8 mouse cellular contexts compared by ENCODE assay signal in genomic region chr7:133115886-133116285, GRCm38 (mm10). TPM values are rescaled to one million over a fixed set of nuclear protein-coding genes. Genes with fewer than 3 reads are reported as not detected.
A peak's percentile ranks its signal among the peaks of the same experiment; 100 is the strongest.
DNase-seq lines count a peak whose midpoint lies in the region; ATAC-seq lines count a peak whose summit lies in the region.

No protein-coding gene starts in this region.

- H3K4me1 ChIP-seq in embryonic facial prominence, embryonic 10.5 days, result peaks cover 98% of the 10 kb centered on the region
- H3K4me1 ChIP-seq in hindbrain, embryonic 16.5 days (ENCODE audit: control insufficient read depth, insufficient read depth, low read depth, low read length), result peaks cover 51% of the 10 kb centered on the region
- H3K4me1 ChIP-seq in liver, embryonic 13.5 days (replicated peaks), result peaks cover 74% of the 10 kb centered on the region
- H3K4me1 ChIP-seq in neural tube, embryonic 12.5 days, result peaks cover 92% of the 10 kb centered on the region

- H3K27me3 ChIP-seq in embryonic facial prominence, embryonic 10.5 days (replicated peaks; ENCODE audit: low read depth, poor library complexity, severe bottlenecking), result no peaks in the 10 kb centered on the region
- no peaks in the 10 kb centered on the region for H3K27me3 ChIP-seq in hindbrain, embryonic 16.5 days (replicated peaks; ENCODE audit: control insufficient read depth, insufficient read depth, low read length)
- peaks cover 8% of the 10 kb centered on the region; the same call in 1 of the 2 replicates for H3K27me3 ChIP-seq in liver, embryonic 13.5 days
- H3K27me3 ChIP-seq in neural tube, embryonic 12.5 days (replicated peaks), result no peaks in the 10 kb centered on the region

- 12% methylated on average over 15 of the region's 15 CpGs for WGBS in embryonic facial prominence, embryonic 10.5 days
- 16% methylated on average over 15 of the region's 15 CpGs for WGBS in hindbrain, embryonic 16.5 days
- WGBS in liver, embryonic 13.5 days (ENCODE audit: insufficient replicate concordance), result 9% methylated on average over 15 of the region's 15 CpGs
- 9% methylated on average over 15 of the region's 15 CpGs for WGBS in neural tube, embryonic 12.5 days

- no peak overlapping the region for H3K9ac ChIP-seq in hindbrain, embryonic 16.5 days (ENCODE audit: low read depth, low read length)
- H3K9ac ChIP-seq in liver, embryonic 13.5 days, result peak overlapping the region; percentile 67
- no peak overlapping the region for H3K9ac ChIP-seq in neural tube, embryonic 12.5 days

- peak overlapping the region; percentile 55 for H3K27ac ChIP-seq in embryonic facial prominence, embryonic 10.5 days (replicated peaks)
- H3K27ac ChIP-seq in hindbrain, embryonic 16.5 days (ENCODE audit: low read depth, low read length), result peak overlapping the region; percentile 17; the same call in 1 of the 2 replicates
- H3K27ac ChIP-seq in liver, embryonic 13.5 days, result peak overlapping the region; percentile 39
- no peak overlapping the region for H3K27ac ChIP-seq in neural tube, embryonic 12.5 days

- no peaks in the 10 kb centered on the region for H3K9me3 ChIP-seq in embryonic facial prominence, embryonic 10.5 days
- H3K9me3 ChIP-seq in hindbrain, embryonic 16.5 days (ENCODE audit: control insufficient read depth, low read length), result no peaks in the 10 kb centered on the region
- no peaks in the 10 kb centered on the region for H3K9me3 ChIP-seq in liver, embryonic 13.5 days (replicated peaks)
- no peaks in the 10 kb centered on the region for H3K9me3 ChIP-seq in neural tube, embryonic 12.5 days

- peak overlapping the region; percentile 38 for H3K4me2 ChIP-seq in hindbrain, embryonic 16.5 days (ENCODE audit: low read length)
- peak overlapping the region; percentile 77 for H3K4me2 ChIP-seq in liver, embryonic 13.5 days
- peak overlapping the region; percentile 48 for H3K4me2 ChIP-seq in neural tube, embryonic 12.5 days (replicated peaks)

- ATAC-seq in hindbrain, embryonic 16.5 days, result no peak
- ATAC-seq in liver, embryonic 13.5 days (ENCODE audit: low read depth), result no peak
- ATAC-seq in neural tube, embryonic 12.5 days (ENCODE audit: low FRiP score, low read depth), result no peak
- no peak for ATAC-seq in monocyte, adult 5-6 weeks (replicated peaks; ENCODE audit: insufficient number of reproducible peaks, low FRiP score, low TSS enrichment, poor library complexity, severe bottlenecking)

- H3K36me3 ChIP-seq in embryonic facial prominence, embryonic 10.5 days (replicated peaks), result peaks cover 14% of the 10 kb centered on the region; the same call in 1 of the 2 replicates
- H3K36me3 ChIP-seq in hindbrain, embryonic 16.5 days (ENCODE audit: control insufficient read depth, insufficient read depth, low read length), result no peaks in the 10 kb centered on the region
- no peaks in the 10 kb centered on the region for H3K36me3 ChIP-seq in liver, embryonic 13.5 days
- no peaks in the 10 kb centered on the region for H3K36me3 ChIP-seq in neural tube, embryonic 12.5 days

- H3K4me3 ChIP-seq in embryonic facial prominence, embryonic 10.5 days, result peak overlapping the region; percentile 40
- H3K4me3 ChIP-seq in hindbrain, embryonic 16.5 days (ENCODE audit: low read length), result no peak overlapping the region
- peak overlapping the region; percentile 55 for H3K4me3 ChIP-seq in liver, embryonic 13.5 days (replicated peaks)
- H3K4me3 ChIP-seq in neural tube, embryonic 12.5 days, result no peak overlapping the region

- DNase-seq in adrenal gland, adult 2 months, result peak; percentile 44
- DNase-seq in adrenal gland, postnatal 4 days (ENCODE audit: low spot score in 2 of 2), result no peak
- peak; percentile 63 for DNase-seq in embryonic facial prominence, embryonic 10.5 days (ENCODE audit: low spot score)
- DNase-seq in liver, embryonic 13.5 days, result peak; percentile 22
- DNase-seq in frontal cortex, postnatal 14 days (ENCODE audit: low spot score in 2 of 2), result no peak

RNA-seq across cellular contexts. Expression of gene Fgfr2, which starts 7.3 kb away (rescaled TPM):
- total RNA-seq in adrenal gland, adult 2 months (2021), result 100 to 1,000 TPM; 178 to 245 TPM
- 47.1 and 48.0 TPM in 2 replicates for polyA plus RNA-seq in adrenal gland, adult 2 months (2012; rRNA removed)
- 100 to 1,000 TPM; 205 to 210 TPM for total RNA-seq in adrenal gland, postnatal 4 days (2021)
- 74.3 and 77.5 TPM in 2 replicates for polyA plus RNA-seq in embryonic facial prominence, embryonic 10.5 days (2016; fragmentation: Nextera tagmentation; extraction: Ambion mirVana)
- polyA plus RNA-seq in hindbrain, embryonic 16.5 days (2015; fragmentation: Nextera tagmentation; extraction: Ambion mirVana), result 24.1 and 27.7 TPM in 2 replicates
- polyA plus RNA-seq in liver, embryonic 13.5 days (2015; fragmentation: Nextera tagmentation; extraction: Ambion mirVana), result 8.9 and 10.8 TPM in 2 replicates
- 65.0 and 68.0 TPM in 2 replicates for polyA plus RNA-seq in neural tube, embryonic 12.5 days (2016; fragmentation: Nextera tagmentation; extraction: Ambion mirVana)
- total RNA-seq in monocyte, adult 5-6 weeks (2017), result not detected in 3 replicates

RNA-seq across cellular contexts. Expression of gene Ctbp2, which starts 8.3 kb away (rescaled TPM):
- 10 to 100 TPM; 54.4 to 65.3 TPM for total RNA-seq in adrenal gland, adult 2 months (2021)
- polyA plus RNA-seq in adrenal gland, adult 2 months (2012; rRNA removed), result 52.8 and 53.2 TPM in 2 replicates
- 10 to 100 TPM; 86.7 to 94.1 TPM for total RNA-seq in adrenal gland, postnatal 4 days (2021)
- 117 and 121 TPM in 2 replicates for polyA plus RNA-seq in embryonic facial prominence, embryonic 10.5 days (2016; fragmentation: Nextera tagmentation; extraction: Ambion mirVana)
- 44.9 and 57.9 TPM in 2 replicates for polyA plus RNA-seq in hindbrain, embryonic 16.5 days (2015; fragmentation: Nextera tagmentation; extraction: Ambion mirVana)
- polyA plus RNA-seq in liver, embryonic 13.5 days (2015; fragmentation: Nextera tagmentation; extraction: Ambion mirVana), result 11.4 and 13.9 TPM in 2 replicates
- 122 and 131 TPM in 2 replicates for polyA plus RNA-seq in neural tube, embryonic 12.5 days (2016; fragmentation: Nextera tagmentation; extraction: Ambion mirVana)
- total RNA-seq in monocyte, adult 5-6 weeks (2017), result 34.8 to 40.1 TPM (median 35.2 TPM) in 3 replicates

Comparison
In these comparisons a context has a peak if more than half of its experiments do, and no peak if none do; other contexts are left out.
1. DNase-seq: peak in adrenal gland, adult 2 months (single experiment), embryonic facial prominence, embryonic 10.5 days (single experiment) and liver, embryonic 13.5 days (single experiment); none in adrenal gland, postnatal 4 days (0 of 2) and frontal cortex, postnatal 14 days (0 of 2).
2. H3K4me3 ChIP-seq: peak in embryonic facial prominence, embryonic 10.5 days (single experiment) and liver, embryonic 13.5 days (single experiment); none in hindbrain, embryonic 16.5 days (single experiment) and neural tube, embryonic 12.5 days (single experiment).
3. Peak in every context shown above with its lines, with median percentiles within 50 percentile points of each other: H3K4me2 ChIP-seq.